Mouse (Mus musculus) erythroid progenitor cell, adult 5-6 weeks (primary cell): ENCODE results near the gene Krt33a. TPM values are rescaled to one million over a fixed set of nuclear protein-coding genes. Genes with fewer than 3 reads are reported as not detected.

Source experiments
- ATAC-seq: replicated peaks from 2 replicates; pipeline ENCODE4 v1.8.0; 2016; ENCODE audit warnings: moderate number of reproducible peaks, mild to moderate bottlenecking, moderate TSS enrichment, inconsistent platforms; ENCODE audit not compliant: poor library complexity, low FRiP score, severe bottlenecking
- total RNA-seq, 2 experiments: library from RNA; stranded (forward) in 1 of 2; stranded (reverse) in 1 of 2; fragments of 150-400 nt in 1 of 2; fragments of 186-747, 209-891 nt in 1 of 2; gene quantifications; 2 replicates each; pipeline versions ENCODE4 v1.2.3 to v1.2.4; 2015 to 2017; ENCODE audit warnings: low replicate concordance in 2 of 2

Krt33a gene
- total RNA-seq, 2 experiments from 2014 or later = not detected

GRCm38 (mm10) chr11:99989881-99990405, 26.1 kb downstream of the Krt33a start:
- ATAC-seq = no peak

DNA sequence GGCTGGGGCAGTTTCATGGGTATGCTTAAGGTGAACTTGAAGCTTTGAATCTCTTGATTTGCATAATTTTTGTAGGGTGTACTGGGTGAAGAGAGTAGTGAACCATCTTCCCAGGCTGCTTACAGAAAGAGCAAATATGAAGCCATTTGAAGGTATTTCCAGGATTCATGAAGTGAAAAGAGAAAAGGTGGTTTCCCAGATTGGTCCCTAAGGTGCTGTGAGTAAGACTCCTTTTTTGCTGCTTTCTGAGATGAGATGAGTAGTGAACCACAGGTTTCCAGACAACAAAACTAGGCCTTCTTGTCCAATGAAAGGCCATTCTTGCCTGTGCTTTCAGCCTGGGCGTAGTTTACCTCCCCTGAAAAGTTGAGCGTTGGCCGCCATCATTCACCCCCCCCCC, 27.5 kb downstream of the Krt33a start:
- no peak for ATAC-seq

DNA sequence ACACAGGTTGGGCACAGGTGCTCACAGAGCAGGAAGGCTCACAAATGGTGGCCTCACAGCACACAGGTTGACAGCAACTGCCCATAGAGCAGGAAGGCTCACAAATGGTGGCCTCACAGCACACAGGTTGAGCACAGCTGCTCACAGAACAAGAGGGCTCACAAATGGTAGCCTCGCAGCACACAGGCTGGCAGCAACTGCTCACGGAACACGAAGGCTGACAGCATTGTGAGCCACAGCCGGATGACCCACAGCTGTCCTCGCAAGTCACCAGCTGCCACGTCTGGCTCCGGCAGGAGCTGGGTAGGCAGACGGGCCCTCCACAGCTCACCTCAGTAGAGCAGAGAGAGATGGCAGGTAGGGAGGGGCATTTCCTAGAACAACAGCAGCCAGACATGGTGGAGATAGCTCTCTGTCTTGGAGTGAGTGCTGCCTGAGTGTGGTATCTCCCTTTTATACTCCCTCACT, 29.8 kb downstream of the Krt33a start, which contains the start of gene Krtap16-1:
TSS of gene Krtap16-1 (minus strand) at position 418 of the 468 bp plus-strand sequence.
- no peak for ATAC-seq

- ATAC-seq = 0 out of 2 replicates have a peak, but pooled peaks have one; percentile 39
Measured at GRCm38 (mm10) chr11:99985291-99986092, 30.5 kb downstream of the Krt33a start.

DNA sequence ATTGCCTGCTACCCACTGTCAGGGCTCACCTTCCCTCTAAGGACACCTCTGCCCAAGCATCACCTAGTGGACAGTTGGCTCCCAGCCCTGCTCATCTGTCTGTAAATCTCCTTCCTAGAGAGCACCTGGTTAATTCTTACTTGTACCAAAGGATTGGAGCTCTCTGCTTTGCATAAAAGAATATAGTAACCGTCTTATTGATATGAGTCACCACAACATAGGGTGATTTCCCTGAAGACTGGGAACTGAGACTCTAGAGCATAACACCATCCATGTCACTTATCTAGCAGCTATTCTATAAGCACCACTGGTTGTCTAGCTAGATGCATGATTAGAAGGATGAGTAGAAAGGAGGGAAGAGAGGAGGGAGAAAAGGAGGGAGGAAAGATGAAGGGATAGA, 32.6 kb downstream of the Krt33a start:
- ATAC-seq = no peak

- no peak for ATAC-seq
Measured at GRCm38 (mm10) chr11:99982731-99983130, 33.3 kb downstream of the Krt33a start.

DNA sequence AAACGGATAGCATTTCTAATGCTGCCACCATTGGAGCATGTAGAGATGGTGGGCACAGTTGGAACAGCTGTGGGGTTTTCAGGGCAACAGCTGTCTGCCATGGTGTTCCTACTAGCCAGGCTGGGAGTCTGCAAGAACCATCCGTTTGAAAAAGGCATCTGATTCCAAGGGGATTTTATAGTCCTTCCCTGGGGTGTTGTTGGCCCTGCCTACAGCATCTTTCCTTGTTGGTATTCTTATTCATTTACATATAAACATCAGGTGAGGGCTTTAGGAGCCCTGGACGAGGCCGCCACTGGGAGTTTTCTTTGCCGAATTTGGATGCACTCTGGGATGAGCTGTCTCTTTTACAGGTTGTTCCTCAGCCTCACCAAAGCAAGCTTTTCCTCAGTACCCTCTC, 37.1 kb downstream of the Krt33a start, which contains the start of gene Krtap29-1:
TSS of gene Krtap29-1 (minus strand) at position 101 of the 400 bp plus-strand sequence.
- ATAC-seq = no peak

DNA sequence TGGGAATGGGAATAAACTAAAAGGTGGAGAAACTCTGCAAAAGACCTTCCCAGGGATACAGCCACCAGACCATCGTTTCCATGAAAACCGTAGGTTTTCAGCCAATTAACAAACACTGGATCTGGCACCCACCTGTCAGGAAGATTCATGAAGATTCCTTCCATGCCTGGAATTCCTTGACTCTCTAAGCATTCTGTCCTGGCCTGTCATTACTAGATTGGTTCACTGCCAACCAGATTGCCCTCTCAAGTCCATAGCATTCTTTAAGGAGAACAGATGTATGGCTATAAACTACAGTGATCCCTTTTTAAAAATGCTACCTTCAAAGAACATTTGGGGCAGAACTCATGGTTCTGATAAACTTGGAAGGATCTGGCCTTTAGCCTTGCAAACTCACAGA, 50.1 kb downstream of the Krt33a start:
- ATAC-seq = no peak

DNA sequence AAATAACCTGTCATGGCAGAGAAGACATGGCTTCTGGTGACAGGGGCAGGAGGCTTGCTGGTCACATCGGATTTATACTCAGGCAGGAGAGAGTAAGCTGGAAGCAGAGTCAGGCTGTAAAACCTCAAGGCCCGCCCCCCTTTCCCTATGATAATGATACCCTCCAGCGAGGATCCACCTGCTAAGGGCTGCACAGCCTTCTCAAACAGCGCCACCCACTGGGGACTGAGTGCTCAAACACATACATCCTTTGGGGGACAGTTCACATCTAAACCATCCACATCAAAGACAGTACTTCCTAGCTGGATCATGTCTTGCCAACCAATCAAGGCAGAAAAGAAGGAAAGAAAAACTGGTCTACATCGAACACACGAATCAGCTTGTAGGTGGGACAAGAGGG, 51.8 kb downstream of the Krt33a start:
- ATAC-seq = no peak

Other genes with a start within 250 kb of the Krt33a start
Only the 30 nearest of the 34 such genes appear.
- gene Krtap4-9, start 231.0 kb downstream of the Krt33a start, total RNA-seq (2015; ENCODE audit: low replicate concordance) = not detected in 2 replicates
- not detected in 2 replicates for gene Krtap4-9, start 231.0 kb downstream of the Krt33a start, total RNA-seq (2017; ENCODE audit: low replicate concordance)
- gene Gm11596, start 222.7 kb downstream of the Krt33a start, total RNA-seq (2015; ENCODE audit: low replicate concordance) = not detected in 2 replicates
- gene Gm11596, start 222.7 kb downstream of the Krt33a start, total RNA-seq (2017; ENCODE audit: low replicate concordance) = not detected in 2 replicates
- not detected in 2 replicates for gene Gm11569, start 217.3 kb downstream of the Krt33a start, total RNA-seq (2015; ENCODE audit: low replicate concordance)
- gene Gm11569, start 217.3 kb downstream of the Krt33a start, total RNA-seq (2017; ENCODE audit: low replicate concordance) = not detected in 2 replicates
- gene Gm11554, start 211.8 kb downstream of the Krt33a start, total RNA-seq (2015; ENCODE audit: low replicate concordance) = not detected in 2 replicates
- gene Gm11554, start 211.8 kb downstream of the Krt33a start, total RNA-seq (2017; ENCODE audit: low replicate concordance) = not detected in 2 replicates
- gene Krtap4-13, start 206.3 kb downstream of the Krt33a start, total RNA-seq (2015; ENCODE audit: low replicate concordance) = not detected in 2 replicates
- gene Krtap4-13, start 206.3 kb downstream of the Krt33a start, total RNA-seq (2017; ENCODE audit: low replicate concordance) = not detected in 2 replicates
- gene Gm11564, start 200.5 kb downstream of the Krt33a start, total RNA-seq (2015; ENCODE audit: low replicate concordance) = not detected in 2 replicates
- not detected in 2 replicates for gene Gm11564, start 200.5 kb downstream of the Krt33a start, total RNA-seq (2017; ENCODE audit: low replicate concordance)
- not detected in 2 replicates for gene 2300003K06Rik, start 178.1 kb downstream of the Krt33a start, total RNA-seq (2015; ENCODE audit: low replicate concordance)
- gene 2300003K06Rik, start 178.1 kb downstream of the Krt33a start, total RNA-seq (2017; ENCODE audit: low replicate concordance) = not detected in 2 replicates
- gene Krtap4-16, start 164.6 kb downstream of the Krt33a start, total RNA-seq (2015; ENCODE audit: low replicate concordance) = not detected in 2 replicates
- not detected in 2 replicates for gene Krtap4-16, start 164.6 kb downstream of the Krt33a start, total RNA-seq (2017; ENCODE audit: low replicate concordance)
- not detected in 2 replicates for gene Gm11568, start 158.3 kb downstream of the Krt33a start, total RNA-seq (2015; ENCODE audit: low replicate concordance)
- gene Gm11568, start 158.3 kb downstream of the Krt33a start, total RNA-seq (2017; ENCODE audit: low replicate concordance) = not detected in 2 replicates
- gene Gm11559, start 151.7 kb downstream of the Krt33a start, total RNA-seq (2015; ENCODE audit: low replicate concordance) = not detected in 2 replicates
- not detected in 2 replicates for gene Gm11559, start 151.7 kb downstream of the Krt33a start, total RNA-seq (2017; ENCODE audit: low replicate concordance)
- gene Krtap9-1, start 142.8 kb downstream of the Krt33a start, total RNA-seq (2015; ENCODE audit: low replicate concordance) = not detected in 2 replicates
- not detected in 2 replicates for gene Krtap9-1, start 142.8 kb downstream of the Krt33a start, total RNA-seq (2017; ENCODE audit: low replicate concordance)
- not detected in 2 replicates for gene Gm11567, start 137.0 kb downstream of the Krt33a start, total RNA-seq (2015; ENCODE audit: low replicate concordance)
- not detected in 2 replicates for gene Gm11567, start 137.0 kb downstream of the Krt33a start, total RNA-seq (2017; ENCODE audit: low replicate concordance)
- gene Krtap31-1, start 108.3 kb downstream of the Krt33a start, total RNA-seq (2015; ENCODE audit: low replicate concordance) = not detected in 2 replicates
- gene Krtap31-1, start 108.3 kb downstream of the Krt33a start, total RNA-seq (2017; ENCODE audit: low replicate concordance) = not detected in 2 replicates
- gene Gm11565, start 101.5 kb downstream of the Krt33a start, total RNA-seq (2015; ENCODE audit: low replicate concordance) = not detected in 2 replicates
- not detected in 2 replicates for gene Gm11565, start 101.5 kb downstream of the Krt33a start, total RNA-seq (2017; ENCODE audit: low replicate concordance)
- not detected in 2 replicates for gene Krtap31-2, start 79.9 kb downstream of the Krt33a start, total RNA-seq (2015; ENCODE audit: low replicate concordance)
- gene Krtap31-2, start 79.9 kb downstream of the Krt33a start, total RNA-seq (2017; ENCODE audit: low replicate concordance) = not detected in 2 replicates
- not detected in 2 replicates for gene Krtap9-5, start 67.7 kb downstream of the Krt33a start, total RNA-seq (2015; ENCODE audit: low replicate concordance)
- gene Krtap9-5, start 67.7 kb downstream of the Krt33a start, total RNA-seq (2017; ENCODE audit: low replicate concordance) = not detected in 2 replicates
- not detected in 2 replicates for gene Krtap29-1, start 37.2 kb downstream of the Krt33a start, total RNA-seq (2015; ENCODE audit: low replicate concordance)
- gene Krtap29-1, start 37.2 kb downstream of the Krt33a start, total RNA-seq (2017; ENCODE audit: low replicate concordance) = not detected in 2 replicates
- gene Krtap16-1, start 29.6 kb downstream of the Krt33a start, total RNA-seq (2015; ENCODE audit: low replicate concordance) = not detected in 2 replicates
- not detected in 2 replicates for gene Krtap16-1, start 29.6 kb downstream of the Krt33a start, total RNA-seq (2017; ENCODE audit: low replicate concordance)
- gene Krtap17-1, start 22.2 kb downstream of the Krt33a start, total RNA-seq (2015; ENCODE audit: low replicate concordance) = not detected in 2 replicates
- gene Krtap17-1, start 22.2 kb downstream of the Krt33a start, total RNA-seq (2017; ENCODE audit: low replicate concordance) = not detected in 2 replicates
- not detected in 2 replicates for gene Krt33b, start 13.7 kb upstream of the Krt33a start, total RNA-seq (2015; ENCODE audit: low replicate concordance)
- not detected in 2 replicates for gene Krt33b, start 13.7 kb upstream of the Krt33a start, total RNA-seq (2017; ENCODE audit: low replicate concordance)
- gene Krt34, start 25.3 kb upstream of the Krt33a start, total RNA-seq (2015; ENCODE audit: low replicate concordance) = not detected in 2 replicates
- not detected in 2 replicates for gene Krt34, start 25.3 kb upstream of the Krt33a start, total RNA-seq (2017; ENCODE audit: low replicate concordance)
- gene Krt31, start 34.3 kb upstream of the Krt33a start, total RNA-seq (2015; ENCODE audit: low replicate concordance) = not detected in 2 replicates
- gene Krt31, start 34.3 kb upstream of the Krt33a start, total RNA-seq (2017; ENCODE audit: low replicate concordance) = not detected in 2 replicates
- gene Krt32, start 72.0 kb upstream of the Krt33a start, total RNA-seq (2015; ENCODE audit: low replicate concordance) = not detected in 2 replicates
- not detected in 2 replicates for gene Krt32, start 72.0 kb upstream of the Krt33a start, total RNA-seq (2017; ENCODE audit: low replicate concordance)
- not detected in 2 replicates for gene Krt35, start 80.0 kb upstream of the Krt33a start, total RNA-seq (2015; ENCODE audit: low replicate concordance)
- gene Krt35, start 80.0 kb upstream of the Krt33a start, total RNA-seq (2017; ENCODE audit: low replicate concordance) = not detected in 2 replicates
- gene Krt36, start 89.4 kb upstream of the Krt33a start, total RNA-seq (2015; ENCODE audit: low replicate concordance) = not detected in 2 replicates
- gene Krt36, start 89.4 kb upstream of the Krt33a start, total RNA-seq (2017; ENCODE audit: low replicate concordance) = not detected in 2 replicates
- gene Krt13, start 105.4 kb upstream of the Krt33a start, total RNA-seq (2015; ENCODE audit: low replicate concordance) = not detected in 2 replicates
- not detected in 2 replicates for gene Krt13, start 105.4 kb upstream of the Krt33a start, total RNA-seq (2017; ENCODE audit: low replicate concordance)
- not detected in 2 replicates for gene Krt15, start 119.7 kb upstream of the Krt33a start, total RNA-seq (2015; ENCODE audit: low replicate concordance)
- gene Krt15, start 119.7 kb upstream of the Krt33a start, total RNA-seq (2017; ENCODE audit: low replicate concordance) = not detected in 2 replicates
- gene Krt19, start 132.5 kb upstream of the Krt33a start, total RNA-seq (2015; ENCODE audit: low replicate concordance) = not detected in 2 replicates
- gene Krt19, start 132.5 kb upstream of the Krt33a start, total RNA-seq (2017; ENCODE audit: low replicate concordance) = not detected in 2 replicates
- gene Krt9, start 177.0 kb upstream of the Krt33a start, total RNA-seq (2015; ENCODE audit: low replicate concordance) = not detected in 2 replicates
- gene Krt9, start 177.0 kb upstream of the Krt33a start, total RNA-seq (2017; ENCODE audit: low replicate concordance) = not detected in 2 replicates
- not detected in 2 replicates for gene Krt14, start 191.3 kb upstream of the Krt33a start, total RNA-seq (2015; ENCODE audit: low replicate concordance)
- not detected in 2 replicates for gene Krt14, start 191.3 kb upstream of the Krt33a start, total RNA-seq (2017; ENCODE audit: low replicate concordance)